Mouse (Mus musculus): ENCODE data around the gene Cdc42bpg.
"Not testable (repeated sequence)": the region's sequence is repeated elsewhere in the genome, so short reads cannot be mapped to it uniquely, and the experiment has no call there.

The Cdc42bpg gene

DNA sequence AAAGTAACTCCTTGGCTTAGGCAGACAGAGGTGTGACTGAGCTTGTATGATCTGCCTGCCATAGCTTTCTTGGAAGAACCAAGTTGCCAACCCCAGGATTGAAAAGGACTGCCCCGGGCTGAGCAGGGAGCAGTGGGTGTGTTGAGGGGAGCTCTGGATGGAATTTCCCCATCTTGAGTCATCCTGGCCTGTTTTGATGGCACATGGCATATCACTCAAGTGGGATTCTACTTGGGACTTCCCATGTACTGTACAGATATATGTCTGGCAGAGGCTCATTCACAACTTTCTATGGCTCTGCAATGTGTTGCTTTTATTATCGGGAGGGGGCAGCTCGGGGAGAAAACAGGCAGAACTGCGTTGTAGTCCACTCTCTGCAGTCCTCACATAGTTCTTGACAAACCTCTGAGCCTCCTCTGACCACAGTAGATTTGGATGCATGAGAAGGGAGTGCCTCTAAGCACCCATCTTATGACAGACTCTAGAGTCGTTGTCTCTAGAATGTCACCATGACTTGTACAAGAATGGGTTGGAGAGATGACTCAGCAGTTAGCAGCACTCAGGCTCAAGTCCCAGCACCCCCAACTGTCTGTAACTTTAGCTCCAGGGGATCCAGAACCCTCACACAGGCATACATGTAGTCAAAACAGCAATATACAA is 9.6 kb upstream of the Cdc42bpg start:
- no peak for DNase-seq (ENCODE audit: low spot score in 2 of 2)

DNA sequence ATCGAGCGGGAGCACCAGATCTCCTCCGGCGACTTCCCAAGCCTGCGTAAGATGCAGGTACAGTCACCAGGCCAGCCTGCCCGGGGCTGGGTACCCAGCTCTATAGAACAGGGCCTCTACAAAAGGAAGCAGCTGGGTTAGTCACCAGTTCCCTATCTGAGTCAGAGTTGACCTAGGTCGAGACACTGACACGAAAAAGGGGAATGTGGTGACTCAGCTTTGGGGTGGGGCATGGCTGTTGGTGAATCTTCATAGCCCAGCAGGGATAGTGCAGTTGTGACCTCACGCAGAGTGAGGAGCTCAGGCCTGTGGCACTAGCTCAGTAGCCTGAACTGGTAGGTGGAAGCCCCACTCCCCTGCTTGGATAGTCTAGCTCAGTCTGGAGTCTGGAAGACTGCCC is 8.6 kb upstream of the Cdc42bpg start:
- peak in 1 of 2 experiments; percentile 55 for DNase-seq (ENCODE audit: low spot score in 2 of 2)

DNA sequence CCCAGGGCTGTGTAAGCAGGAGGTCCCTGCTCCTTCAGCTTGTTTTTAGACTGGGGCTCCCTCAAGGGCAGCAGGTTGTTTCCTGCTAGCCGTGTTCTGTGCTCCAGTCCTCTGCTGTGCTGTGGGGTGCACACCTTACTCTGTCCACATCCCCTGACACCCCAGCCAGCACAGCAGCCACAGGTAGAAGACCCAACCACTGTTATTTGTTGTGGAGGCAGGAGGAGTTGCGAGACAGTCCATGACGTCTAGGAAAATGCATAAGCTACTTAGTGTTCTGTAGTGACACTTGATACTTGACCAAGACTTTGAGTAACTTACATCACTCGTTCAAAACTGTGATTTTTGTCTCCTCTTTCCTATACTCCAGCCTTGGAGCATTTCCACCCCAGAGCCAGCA is 7.3 kb upstream of the Cdc42bpg start:
- DNase-seq (ENCODE audit: low spot score in 2 of 2) = no peak

DNA sequence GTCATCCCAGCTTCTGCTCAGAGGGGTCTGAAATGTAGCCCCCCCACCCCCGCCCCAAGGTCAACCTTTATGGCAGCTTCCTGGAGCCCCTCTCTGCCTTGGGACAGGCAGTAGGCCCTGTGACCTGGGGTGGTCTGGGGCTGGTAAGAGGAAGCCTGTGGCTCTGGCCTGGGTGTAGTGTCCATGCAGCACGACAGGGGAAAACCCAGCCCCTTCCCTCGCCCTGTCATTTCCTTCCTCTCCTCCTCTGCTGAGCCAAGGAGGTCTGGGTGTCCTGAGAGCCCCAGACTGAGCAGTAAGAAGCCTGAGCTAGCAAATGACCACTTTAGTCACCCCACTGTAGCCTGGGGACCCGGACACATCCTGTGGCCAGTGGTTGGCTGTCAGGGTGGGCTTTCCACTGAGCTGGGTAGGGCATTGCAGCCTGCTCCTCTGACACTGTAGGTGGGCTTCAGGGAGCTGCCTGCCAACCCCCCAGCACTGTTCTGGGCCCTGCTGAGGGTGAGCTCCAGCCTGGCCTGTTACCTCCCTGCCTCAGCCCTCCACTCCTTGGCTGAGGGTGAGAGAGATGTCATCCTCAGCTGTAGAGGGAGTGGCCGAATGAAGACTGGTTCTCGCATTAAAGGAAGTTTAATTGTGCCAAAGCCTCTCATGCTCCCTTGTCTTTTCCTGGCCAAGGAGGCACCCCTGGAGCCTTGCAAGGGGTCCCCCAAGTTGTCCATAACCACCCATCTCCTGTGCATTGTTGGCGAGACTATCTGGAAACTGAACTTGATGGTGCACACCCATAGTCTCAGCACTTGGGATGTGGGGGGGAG is 6.6 kb upstream of the Cdc42bpg start:
- no peak for DNase-seq (ENCODE audit: low spot score in 2 of 2)

GRCm38 (mm10) chr19:6300402-6300841 is 5.8 kb upstream of the Cdc42bpg start:
- DNase-seq (ENCODE audit: low spot score in 2 of 2) = peak in 1 of 2 experiments; percentile 76

- no peak for DNase-seq (ENCODE audit: low spot score in 2 of 2)
These were observed 4.1 kb upstream of the Cdc42bpg start for GRCm38 (mm10) chr19:6302114-6302513.

DNA sequence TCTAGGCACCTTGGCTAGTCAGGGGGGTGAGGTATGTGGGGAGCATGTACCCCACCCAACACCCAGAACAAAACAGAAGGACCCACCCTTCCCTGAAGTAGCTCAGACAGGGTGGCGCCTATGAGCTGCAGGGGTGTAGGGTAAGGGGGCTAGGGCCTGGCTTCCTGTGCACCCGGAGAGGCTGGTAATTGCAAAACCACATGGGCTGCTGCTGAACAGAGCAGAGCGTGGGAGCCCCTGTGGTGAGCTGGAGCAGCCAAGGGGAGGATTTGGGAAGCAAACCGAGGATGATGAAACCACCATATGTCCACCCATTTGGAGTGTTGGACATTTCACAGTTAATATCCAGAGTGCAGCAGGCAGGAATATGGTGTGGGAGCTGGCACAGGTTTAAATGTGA is 3.7 kb upstream of the Cdc42bpg start:
- no peak for DNase-seq (ENCODE audit: low spot score in 2 of 2)

- no peak for DNase-seq (ENCODE audit: low spot score in 2 of 2)
These were observed 2.4 kb upstream of the Cdc42bpg start for GRCm38 (mm10) chr19:6303831-6304230.

DNA sequence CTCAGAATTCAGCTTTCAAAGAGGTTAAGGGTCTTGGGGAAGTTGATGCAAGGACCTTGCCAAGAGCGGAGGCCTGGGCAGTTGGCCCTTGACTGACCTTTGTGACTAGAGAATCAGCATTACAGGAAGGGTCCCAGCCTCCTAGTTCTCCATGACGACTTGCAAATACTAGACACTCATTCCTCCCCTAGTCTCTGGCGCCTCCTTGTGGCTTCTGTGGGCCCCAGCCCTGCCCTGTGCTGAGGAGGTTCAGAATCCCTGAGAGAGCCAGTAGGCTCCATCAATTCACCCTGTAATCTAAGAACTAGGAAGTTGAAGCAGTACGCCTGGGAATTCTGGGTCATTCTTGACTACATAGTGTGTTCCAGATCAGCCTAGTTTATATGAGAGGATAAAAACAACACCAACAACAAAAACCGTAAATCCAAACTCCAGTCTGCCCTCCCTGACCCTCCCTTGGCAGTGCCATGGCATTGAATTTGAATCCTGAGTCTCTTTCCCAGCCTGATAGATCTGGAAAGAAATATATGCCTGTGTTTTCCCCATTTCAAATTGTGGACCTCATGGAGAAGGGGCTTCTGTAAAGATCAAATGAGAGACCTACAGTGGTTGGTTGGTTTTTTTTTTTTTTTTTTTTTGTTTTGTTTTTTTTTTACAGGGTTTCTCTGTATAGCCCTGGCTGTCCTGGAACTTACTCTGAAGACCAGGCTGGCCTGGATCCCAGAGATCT is 1.3 kb upstream of the Cdc42bpg start:
- DNase-seq (ENCODE audit: low spot score in 2 of 2) = peak; percentile 90 to 95

GRCm38 (mm10) chr19:6305517-6306115 is 640 bp upstream of the Cdc42bpg start:
- no peak for DNase-seq (ENCODE audit: low spot score in 2 of 2)

GRCm38 (mm10) chr19:6306586-6306985 is 330 bp downstream of the Cdc42bpg start:
- DNase-seq (ENCODE audit: low spot score in 2 of 2) = peak; percentile 77 to 93

- no peak for DNase-seq (ENCODE audit: low spot score in 2 of 2)
These were observed 1.7 kb downstream of the Cdc42bpg start for GRCm38 (mm10) chr19:6307733-6308531.

DNA sequence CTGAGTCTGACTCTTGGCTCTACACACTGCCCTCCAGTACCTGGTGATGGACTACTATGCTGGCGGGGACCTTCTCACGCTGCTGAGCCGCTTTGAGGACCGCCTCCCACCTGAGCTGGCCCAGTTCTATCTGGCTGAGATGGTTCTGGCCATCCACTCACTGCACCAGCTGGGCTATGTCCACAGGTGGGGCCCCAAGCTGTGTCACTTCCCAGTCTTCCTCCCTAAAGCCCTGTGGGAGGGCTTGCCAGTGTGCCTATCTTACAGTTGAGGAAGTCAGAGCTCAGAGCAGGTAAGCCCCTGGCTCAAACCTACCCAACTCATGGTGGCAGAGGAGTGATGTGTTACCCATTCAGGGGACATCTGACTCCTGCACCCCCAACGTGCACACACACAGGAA is 3.9 kb downstream of the Cdc42bpg start:
- no peak for DNase-seq (ENCODE audit: low spot score in 2 of 2)

GRCm38 (mm10) chr19:6311783-6312182 is 5.5 kb downstream of the Cdc42bpg start:
- DNase-seq (ENCODE audit: low spot score in 2 of 2) = not testable (repeated sequence)

DNA sequence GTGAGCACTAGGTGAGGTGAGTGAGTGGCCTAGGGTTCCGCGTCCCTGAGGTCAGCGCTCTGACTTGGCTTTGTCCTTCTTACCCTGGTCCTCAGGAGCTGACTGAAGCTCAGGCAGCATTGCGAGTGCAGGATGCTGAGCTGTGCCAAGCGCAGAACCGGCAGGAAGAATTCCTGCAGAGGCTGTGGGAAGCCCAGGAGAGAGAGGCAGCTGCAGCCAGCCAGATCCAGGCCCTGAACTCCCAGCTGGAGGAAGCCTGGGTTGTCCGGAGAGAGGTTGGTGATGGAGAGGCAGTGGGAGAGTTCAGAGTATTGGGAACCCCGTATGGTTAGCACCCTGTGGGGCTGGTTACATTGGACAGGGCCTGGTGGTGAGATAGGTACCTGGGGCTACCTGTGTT is 7.5 kb downstream of the Cdc42bpg start:
- no peak for DNase-seq (ENCODE audit: low spot score in 2 of 2)

GRCm38 (mm10) chr19:6314513-6314912 is 8.3 kb downstream of the Cdc42bpg start:
- no peak for DNase-seq (ENCODE audit: low spot score in 2 of 2)

DNA sequence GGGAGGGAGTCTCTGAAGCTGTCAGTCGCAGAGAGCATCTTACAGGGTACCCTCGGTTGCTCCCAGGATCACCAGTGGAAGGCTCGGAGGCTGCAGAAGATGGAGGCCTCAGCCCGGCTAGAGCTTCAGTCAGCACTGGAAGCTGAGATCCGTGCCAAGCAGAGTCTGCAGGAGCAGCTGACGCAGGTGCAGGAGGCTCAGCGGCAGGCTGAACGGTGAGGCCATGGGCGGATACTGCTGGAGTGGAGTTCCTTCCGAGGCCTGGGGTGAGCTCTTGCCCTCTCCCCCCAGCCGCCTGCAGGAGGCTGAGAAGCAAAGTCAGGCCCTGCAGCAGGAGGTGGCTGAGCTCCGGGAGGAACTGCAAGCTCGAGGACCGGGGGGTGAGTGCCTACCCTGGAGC is 9.3 kb downstream of the Cdc42bpg start:
- no peak for DNase-seq (ENCODE audit: low spot score in 2 of 2)

- no peak for DNase-seq (ENCODE audit: low spot score in 2 of 2)
These were observed 11.9 kb downstream of the Cdc42bpg start for GRCm38 (mm10) chr19:6318145-6318544.

DNA sequence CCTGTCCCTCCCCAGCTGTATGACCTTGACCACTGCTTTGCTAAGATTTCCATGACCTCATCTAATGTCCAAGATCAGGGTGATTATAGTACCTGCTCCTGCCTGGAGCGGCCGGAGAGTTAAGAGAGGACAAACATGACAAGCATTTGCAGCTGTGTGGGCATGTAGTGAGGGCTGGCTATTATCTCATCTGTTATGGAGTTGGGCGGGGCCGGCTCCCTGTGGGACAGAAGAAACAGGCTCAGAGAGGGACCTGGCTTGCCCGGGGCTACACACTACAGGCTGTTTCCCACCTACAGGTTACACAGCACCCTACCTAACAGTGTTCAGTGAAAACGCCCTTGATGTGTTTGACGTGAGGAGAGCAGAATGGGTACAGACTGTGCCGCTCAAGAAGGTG is 15.1 kb downstream of the Cdc42bpg start:
- no peak for DNase-seq (ENCODE audit: low spot score in 2 of 2)

DNA sequence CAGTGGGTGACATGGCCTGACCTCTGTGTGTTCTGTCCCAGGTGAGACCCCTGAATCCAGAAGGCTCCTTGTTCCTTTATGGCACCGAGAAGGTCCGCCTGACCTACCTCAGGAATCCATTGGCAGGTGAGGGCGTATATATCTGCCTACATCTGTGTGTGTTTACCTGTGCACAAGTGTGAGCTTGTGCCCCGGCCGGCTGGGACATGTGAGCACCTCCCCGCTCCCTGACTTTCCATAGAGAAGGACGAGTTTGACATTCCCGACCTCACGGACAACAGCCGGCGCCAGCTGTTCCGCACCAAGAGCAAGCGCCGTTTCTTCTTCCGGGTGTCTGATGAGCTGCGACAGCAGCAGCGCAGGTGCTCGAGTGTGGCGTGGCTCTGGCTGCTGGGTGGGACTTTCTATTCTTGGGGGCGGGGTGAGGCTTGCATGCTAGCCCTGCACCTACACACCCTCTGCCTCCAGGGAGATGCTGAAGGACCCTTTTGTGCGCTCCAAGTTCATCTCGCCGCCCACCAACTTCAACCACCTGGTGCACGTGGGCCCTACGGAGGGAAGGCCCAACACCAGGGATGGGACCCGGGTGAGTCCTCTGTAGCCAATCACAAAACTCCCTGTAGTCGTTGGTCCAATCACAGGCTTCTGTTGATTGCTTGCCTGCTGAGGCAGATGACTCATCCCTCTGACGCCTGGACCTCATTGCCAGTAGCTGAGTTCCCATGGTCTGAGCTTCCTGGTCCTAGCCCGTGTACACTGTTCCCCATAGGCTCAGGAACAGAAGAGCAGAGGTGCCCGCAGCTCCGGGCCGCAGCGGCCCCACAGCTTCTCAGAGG is 15.7 kb downstream of the Cdc42bpg start:
- no peak for DNase-seq (ENCODE audit: low spot score in 2 of 2)

All from spleen, postnatal 10 days (tissue).